In genomic region chr2:154635826-154636225, GRCm38 (mm10) we compare ENCODE assay signal across 26 mouse cellular contexts. TPM values are rescaled to one million over a fixed set of nuclear protein-coding genes. Genes with fewer than 3 reads are reported as not detected.
A peak's percentile ranks its signal among the peaks of the same experiment; 100 is the strongest.
DNase-seq lines count a peak whose midpoint lies in the region; ATAC-seq and TF ChIP-seq lines count a peak whose summit lies in the region.
"Had no signal": no experiment of that assay in that cellular context is flagged by ENCODE, and none has a peak within 500 bp of the region (broad histone marks: within the 10 kb centered on the region; RNA-seq: fewer than 3 reads in every experiment).

No protein-coding gene starts in this region.

- no peak for TF ChIP-seq CTCF in liver, embryonic 14.5 days (IDR thresholded peaks at IDR 0.05; ENCODE audit: low read depth)

- TF ChIP-seq EP300 in liver, embryonic 14.5 days (IDR thresholded peaks at IDR 0.05; ENCODE audit: low read depth), result no peak

- H3K9ac ChIP-seq in liver, embryonic 14.5 days (replicated peaks), result no peak overlapping the region
- H3K9ac ChIP-seq in liver, embryonic 11.5 days (ENCODE audit: low read depth, low read length), result no peak overlapping the region
- H3K9ac ChIP-seq: embryonic facial prominence, embryonic 13.5 days; forebrain, embryonic 12.5 days; forebrain, embryonic 15.5 days; heart, embryonic 13.5 days; hindbrain, embryonic 14.5 days had no signal

- H3K36me3 ChIP-seq in liver, embryonic 14.5 days (replicated peaks; ENCODE audit: control insufficient read depth, insufficient read depth, low read depth), result peaks cover 9% of the 10 kb centered on the region
- peaks cover 12% of the 10 kb centered on the region for H3K36me3 ChIP-seq in liver, embryonic 11.5 days (ENCODE audit: control insufficient read depth, insufficient read depth, low read length)

- DNase-seq in cerebellum, adult 9-10 months, result peak; percentile 50
- DNase-seq in cerebellum, adult 11 months, result no peak
- DNase-seq in cerebellum, postnatal 25 days, result peak; percentile 33 to 57
- no peak for DNase-seq in cerebellum, adult 11-12 months
- no peak for DNase-seq in liver, embryonic 14.5 days (ENCODE audit: low read depth in 3 of 3, low spot score in 3 of 3)
- no peak for DNase-seq in liver, embryonic 11.5 days (ENCODE audit: low spot score)
- DNase-seq in spleen, postnatal 4 days (ENCODE audit: low spot score in 2 of 2), result no peak
- DNase-seq: adrenal gland, adult 8-10 months; adrenal gland, postnatal 25 days; embryo, embryonic 11 days; gastrocnemius, postnatal 25 days; heart, adult 2 months; heart, postnatal 14 days; heart, postnatal 4 days had no signal

- peak overlapping the region; percentile 98 for H3K27ac ChIP-seq in liver, embryonic 14.5 days
- H3K27ac ChIP-seq in liver, embryonic 11.5 days (ENCODE audit: low read depth, low read length), result no peak overlapping the region; the same call in 1 of the 2 replicates
- H3K27ac ChIP-seq: embryonic facial prominence, embryonic 10.5 days; embryonic facial prominence, embryonic 13.5 days; forebrain, embryonic 12.5 days; forebrain, embryonic 15.5 days; heart, adult 2 months; heart, embryonic 10.5 days; heart, embryonic 13.5 days; hindbrain, embryonic 14.5 days; hindbrain, postnatal 0 days had no signal

- H3K9me3 ChIP-seq in liver, embryonic 14.5 days (ENCODE audit: control insufficient read depth, low read length), result no peaks in the 10 kb centered on the region; the same call in 1 of the 2 replicates
- H3K9me3 ChIP-seq in liver, embryonic 11.5 days (ENCODE audit: control insufficient read depth, low read length), result 0 out of 2 replicates have a peak, but pooled peaks cover 5% of the 10 kb centered on the region
- H3K9me3 ChIP-seq: forebrain, embryonic 15.5 days had no signal

- ATAC-seq in liver, embryonic 14.5 days (ENCODE audit: insufficient read depth), result no peak
- no peak for ATAC-seq in liver, embryonic 11.5 days (replicated peaks; ENCODE audit: low FRiP score)
- ATAC-seq: activated CD4-positive, CD25-positive, alpha-beta regulatory T cell, adult 4 months; forebrain, embryonic 15.5 days; hindbrain, postnatal 0 days; inflammation-experienced regulatory T-cells, adult 6 months had no signal

- no peaks in the 10 kb centered on the region for H3K27me3 ChIP-seq in liver, embryonic 14.5 days (ENCODE audit: control insufficient read depth, insufficient read depth, low read length)
- H3K27me3 ChIP-seq in liver, embryonic 11.5 days (replicated peaks; ENCODE audit: control insufficient read depth, insufficient read depth, low read length), result no peaks in the 10 kb centered on the region
- H3K27me3 ChIP-seq: embryonic facial prominence, embryonic 13.5 days; forebrain, embryonic 12.5 days; forebrain, embryonic 15.5 days; heart, embryonic 13.5 days had no signal

- whole genome bisulfite sequencing in liver, embryonic 14.5 days (ENCODE audit: insufficient replicate concordance), result 88% methylated on average over 2 of the region's 2 CpGs
- 94% methylated on average over 2 of the region's 2 CpGs for WGBS in liver, embryonic 11.5 days

- H3K4me1 ChIP-seq in liver, embryonic 14.5 days (replicated peaks; ENCODE audit: control insufficient read depth in 2 of 2, insufficient read depth in 2 of 2, low read length in 1 of 2), result peaks cover 28% of the 10 kb centered on the region in 2 experiments
- H3K4me1 ChIP-seq in liver, embryonic 11.5 days (replicated peaks; ENCODE audit: control insufficient read depth, insufficient read depth, low read length), result peaks cover 23% of the 10 kb centered on the region
- H3K4me1 ChIP-seq: embryonic facial prominence, embryonic 10.5 days; embryonic facial prominence, embryonic 13.5 days; forebrain, embryonic 12.5 days; forebrain, embryonic 15.5 days; heart, embryonic 10.5 days; heart, embryonic 13.5 days had no signal

- no peak overlapping the region for H3K4me2 ChIP-seq in liver, embryonic 14.5 days (ENCODE audit: low read depth)
- H3K4me2 ChIP-seq in liver, embryonic 11.5 days, result no peak overlapping the region
- H3K4me2 ChIP-seq: embryonic facial prominence, embryonic 13.5 days; forebrain, embryonic 12.5 days; forebrain, embryonic 15.5 days; heart, embryonic 13.5 days; hindbrain, embryonic 14.5 days had no signal

- no peak overlapping the region for H3K4me3 ChIP-seq in liver, embryonic 14.5 days (ENCODE audit: insufficient read depth in 1 of 2, low read depth in 2 of 2, low read length in 2 of 2)
- no peak overlapping the region for H3K4me3 ChIP-seq in liver, embryonic 11.5 days (ENCODE audit: low read depth, low read length)
- H3K4me3 ChIP-seq: embryonic facial prominence, embryonic 10.5 days; embryonic facial prominence, embryonic 13.5 days; forebrain, embryonic 12.5 days; forebrain, embryonic 15.5 days; heart, adult 2 months; heart, embryonic 10.5 days; heart, embryonic 13.5 days had no signal

RNA-seq across cellular contexts. Expression of gene Chmp4b, which starts 15.7 kb away (rescaled TPM):
- polyA plus RNA-seq in liver, embryonic 14.5 days (2012; rRNA removed), result 48.0 and 84.2 TPM in 2 replicates
- 8.1 and 9.1 TPM in 2 replicates for polyA plus RNA-seq in liver, embryonic 14.5 days (2014; fragmentation: Nextera tagmentation; extraction: Ambion mirVana)
- 9.3 and 10.9 TPM in 2 replicates for polyA plus RNA-seq in liver, embryonic 11.5 days (2014; fragmentation: Nextera tagmentation; extraction: Ambion mirVana)

RNA-seq across cellular contexts. Expression of gene 4930519P11Rik, which starts 22.6 kb away (rescaled TPM):
- 0.35 TPM in 1 of 2 replicates, not detected in the other for polyA plus RNA-seq in liver, embryonic 14.5 days (2012; rRNA removed)
- polyA plus RNA-seq in liver, embryonic 14.5 days (2014; fragmentation: Nextera tagmentation; extraction: Ambion mirVana), result 0.32 TPM in 1 of 2 replicates, not detected in the other
- polyA plus RNA-seq in liver, embryonic 11.5 days (2014; fragmentation: Nextera tagmentation; extraction: Ambion mirVana), result not detected in 2 replicates
- polyA plus RNA-seq: activated CD4-positive, CD25-positive, alpha-beta regulatory T cell, adult 4 months; cortical plate, adult 2 months; embryonic facial prominence, embryonic 10.5 days; embryonic facial prominence, embryonic 13.5 days; forebrain, embryonic 12.5 days; heart, embryonic 13.5 days; heart, embryonic 16.5 days; inflammation-experienced regulatory T-cells, adult 6 months had no signal

RNA-seq across cellular contexts. Expression of gene Zfp341, which starts 22.7 kb away (rescaled TPM):
- 3.6 and 3.9 TPM in 2 replicates for polyA plus RNA-seq in liver, embryonic 14.5 days (2012; rRNA removed)
- polyA plus RNA-seq in liver, embryonic 14.5 days (2014; fragmentation: Nextera tagmentation; extraction: Ambion mirVana), result 1.1 and 2.2 TPM in 2 replicates
- 1.3 and 1.5 TPM in 2 replicates for polyA plus RNA-seq in liver, embryonic 11.5 days (2014; fragmentation: Nextera tagmentation; extraction: Ambion mirVana)

RNA-seq across cellular contexts. Expression of gene Pxmp4, which starts 32.3 kb away (rescaled TPM):
- polyA plus RNA-seq in liver, embryonic 14.5 days (2012; rRNA removed), result 18.7 and 27.6 TPM in 2 replicates
- 30.2 and 35.4 TPM in 2 replicates for polyA plus RNA-seq in liver, embryonic 14.5 days (2014; fragmentation: Nextera tagmentation; extraction: Ambion mirVana)
- polyA plus RNA-seq in liver, embryonic 11.5 days (2014; fragmentation: Nextera tagmentation; extraction: Ambion mirVana), result 25.2 and 25.6 TPM in 2 replicates

Comparison
In these comparisons a context has a peak if more than half of its experiments do, and no peak if none do; other contexts are left out.
1. DNase-seq: peak in cerebellum, adult 9-10 months (single experiment) and cerebellum, postnatal 25 days (2 of 2); none in cerebellum, adult 11 months (single experiment), cerebellum, adult 11-12 months (single experiment), liver, embryonic 14.5 days (0 of 3), liver, embryonic 11.5 days (single experiment) and spleen, postnatal 4 days (0 of 2).